Mouse (Mus musculus): Measurements from ENCODE around the gene Vgll4. TPM values are rescaled to one million over a fixed set of nuclear protein-coding genes. Genes with fewer than 3 reads are reported as not detected.

Vgll4 gene
- polyA plus RNA-seq, 1 experiment from 2014 or later, result 152 TPM

DNA sequence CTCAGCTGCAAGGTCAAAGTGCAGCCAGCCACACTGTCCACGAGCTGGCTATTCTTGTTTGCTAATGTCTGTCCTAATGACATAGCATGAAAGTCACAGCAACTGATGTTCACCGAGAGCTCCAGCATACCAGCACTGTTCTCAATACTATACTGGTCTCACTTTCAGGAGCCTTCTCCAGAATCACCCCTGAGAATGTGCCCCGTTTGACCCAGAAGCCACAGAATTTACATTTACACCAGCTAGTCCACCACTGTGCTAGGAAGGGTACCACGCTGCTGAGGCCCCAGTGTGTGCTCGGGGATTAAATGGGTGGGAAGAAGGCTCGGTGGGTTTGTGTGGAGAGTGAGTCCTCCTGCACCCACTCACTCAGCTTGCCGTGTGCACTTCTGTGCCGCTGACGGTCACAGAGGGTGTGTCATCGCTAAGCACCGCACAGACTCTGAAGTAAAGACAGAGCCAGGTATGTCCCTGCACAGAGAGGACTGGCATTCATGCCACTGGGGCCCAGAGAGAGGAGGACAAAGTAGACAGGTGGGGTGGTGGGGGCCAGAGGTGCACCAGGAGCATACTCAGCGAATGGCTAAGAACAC, 122.1 kb downstream of the Vgll4 start:
- 55% methylated on average over 12 of the region's 12 CpGs for WGBS
- Histone ChIP-seq H3K4me2 (ENCODE audit: low read depth, low read length) (no peak overlapping the region), H3K4me3 (ENCODE audit: low read length) (no peak overlapping the region), H3K9me3 (ENCODE audit: control insufficient read depth, low read length) (peaks cover 3% of the 10 kb centered on the region; the same call in 1 of the 2 replicates), H3K36me3 (ENCODE audit: control insufficient read depth, insufficient read depth, low read length) (no peaks in the 10 kb centered on the region), H3K27me3 (ENCODE audit: control insufficient read depth, insufficient read depth, low read depth, low read length) (no peaks in the 10 kb centered on the region), H3K27ac (ENCODE audit: low read length) (no peak overlapping the region), H3K9ac (ENCODE audit: low read length) (no peak overlapping the region), H3K4me1 (replicated peaks; ENCODE audit: control insufficient read depth, insufficient read depth, low read length) (peaks cover 20% of the 10 kb centered on the region)
- ATAC-seq (ENCODE audit: low read depth), result no peak

DNA sequence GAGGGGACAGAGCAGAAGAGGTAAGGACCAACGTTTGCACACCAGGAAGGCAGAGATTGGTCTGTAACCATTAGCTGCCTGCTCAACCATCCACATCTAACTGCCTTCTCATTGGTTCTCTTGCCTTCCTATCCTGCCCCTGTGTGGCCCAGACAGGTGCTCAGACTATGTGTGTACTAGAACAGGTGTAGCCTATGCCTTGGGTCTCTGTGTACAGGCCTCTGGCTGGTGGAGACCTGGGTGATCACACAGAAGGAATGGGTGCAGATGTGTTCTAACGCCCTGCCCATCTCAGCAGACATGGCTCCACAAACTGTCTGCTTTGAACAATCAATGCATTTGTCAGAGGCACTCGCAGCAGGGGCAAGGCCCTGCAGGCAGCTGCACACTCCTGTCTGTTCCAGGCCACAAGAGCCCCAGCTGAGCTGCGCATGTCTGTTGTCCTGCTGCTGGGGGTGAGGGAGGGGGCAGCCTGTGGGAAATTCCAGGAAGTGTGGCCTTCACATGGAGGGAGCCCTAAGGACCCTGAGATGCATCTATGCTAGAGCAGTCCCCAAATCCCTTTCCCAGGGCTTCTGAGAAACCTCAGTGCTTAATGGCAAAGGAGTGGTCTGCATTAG, 123.5 kb downstream of the Vgll4 start:
- Histone ChIP-seq H3K9ac (ENCODE audit: low read length) (no peak overlapping the region), H3K36me3 (ENCODE audit: control insufficient read depth, insufficient read depth, low read length) (no peaks in the 10 kb centered on the region), H3K4me3 (ENCODE audit: low read length) (no peak overlapping the region), H3K9me3 (ENCODE audit: control insufficient read depth, low read length) (peaks cover 3% of the 10 kb centered on the region; the same call in 1 of the 2 replicates), H3K4me1 (replicated peaks; ENCODE audit: control insufficient read depth, insufficient read depth, low read length) (peaks cover 18% of the 10 kb centered on the region), H3K27ac (ENCODE audit: low read length) (no peak overlapping the region), H3K4me2 (ENCODE audit: low read depth, low read length) (no peak overlapping the region), H3K27me3 (ENCODE audit: control insufficient read depth, insufficient read depth, low read depth, low read length) (no peaks in the 10 kb centered on the region)
- ATAC-seq (ENCODE audit: low read depth), result no peak
- WGBS, result 41% methylated on average over 4 of the region's 4 CpGs

DNA sequence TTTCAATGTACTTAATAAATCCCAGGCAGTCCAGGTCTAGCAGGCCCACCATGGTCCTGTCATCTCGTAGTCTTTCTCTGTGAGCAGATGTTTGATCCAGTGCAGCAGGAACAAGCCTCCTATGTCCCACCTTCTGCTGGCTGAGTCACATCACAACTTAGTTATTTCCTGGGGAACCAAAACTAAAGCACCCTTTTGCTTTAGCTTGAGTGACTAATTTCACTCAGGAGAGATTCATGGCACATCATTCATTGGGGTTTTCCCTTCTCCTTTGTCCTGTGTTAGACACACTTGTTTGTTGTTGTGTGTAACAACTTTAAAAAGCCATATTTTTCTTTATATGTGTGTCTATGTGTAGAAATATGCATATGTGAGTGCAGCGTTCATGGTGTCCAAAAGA, 126.9 kb downstream of the Vgll4 start:
- 97% methylated on average over 2 of the region's 2 CpGs for WGBS
- H3K4me3 ChIP-seq (ENCODE audit: low read length), result no peak overlapping the region
- no peak for ATAC-seq (ENCODE audit: low read depth)

DNA sequence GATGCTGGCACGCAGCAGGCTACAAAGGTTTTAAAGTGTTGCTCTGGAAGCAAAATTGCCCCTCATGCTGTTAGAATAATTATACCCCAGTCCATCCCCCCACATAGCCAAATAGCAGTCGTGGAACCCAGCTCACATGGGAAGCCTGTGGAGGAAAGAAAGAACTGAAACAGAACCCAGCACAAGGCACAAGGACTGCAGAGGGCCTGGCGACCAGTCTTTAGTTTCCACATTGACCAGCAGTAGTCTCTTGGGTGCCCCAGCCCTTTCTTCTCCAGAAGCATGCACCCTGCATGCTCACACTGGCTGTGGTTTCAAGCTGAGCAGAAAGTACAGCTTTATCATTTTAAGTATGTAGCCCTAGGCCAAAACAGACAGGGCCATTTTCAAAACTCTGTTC, 127.7 kb downstream of the Vgll4 start:
- ATAC-seq (ENCODE audit: low read depth), result no peak
- Histone ChIP-seq H3K9ac (ENCODE audit: low read length) (no peak overlapping the region), H3K9me3 (ENCODE audit: control insufficient read depth, low read length) (peaks cover 6% of the 10 kb centered on the region; the same call in 1 of the 2 replicates), H3K4me3 (ENCODE audit: low read length) (no peak overlapping the region), H3K4me2 (ENCODE audit: low read depth, low read length) (no peak overlapping the region), H3K4me1 (replicated peaks; ENCODE audit: control insufficient read depth, insufficient read depth, low read length) (peaks cover 23% of the 10 kb centered on the region), H3K36me3 (ENCODE audit: control insufficient read depth, insufficient read depth, low read length) (no peaks in the 10 kb centered on the region), H3K27ac (ENCODE audit: low read length) (no peak overlapping the region), H3K27me3 (ENCODE audit: control insufficient read depth, insufficient read depth, low read depth, low read length) (no peaks in the 10 kb centered on the region)
- 80% methylated on average over 3 of the region's 3 CpGs for whole genome bisulfite sequencing

More for the DNA sequence above, 126.9 kb downstream of the Vgll4 start:
- H3K9ac ChIP-seq (ENCODE audit: low read length), result no peak overlapping the region
- no peaks in the 10 kb centered on the region for H3K27me3 ChIP-seq (ENCODE audit: control insufficient read depth, insufficient read depth, low read depth, low read length)
- no peak overlapping the region for H3K4me2 ChIP-seq (ENCODE audit: low read depth, low read length)
- no peaks in the 10 kb centered on the region for H3K36me3 ChIP-seq (ENCODE audit: control insufficient read depth, insufficient read depth, low read length)
- peaks cover 29% of the 10 kb centered on the region for H3K4me1 ChIP-seq (replicated peaks; ENCODE audit: control insufficient read depth, insufficient read depth, low read length)
- H3K9me3 ChIP-seq (ENCODE audit: control insufficient read depth, low read length), result peaks cover 6% of the 10 kb centered on the region; the same call in 1 of the 2 replicates
- H3K27ac ChIP-seq (ENCODE audit: low read length), result no peak overlapping the region

DNA sequence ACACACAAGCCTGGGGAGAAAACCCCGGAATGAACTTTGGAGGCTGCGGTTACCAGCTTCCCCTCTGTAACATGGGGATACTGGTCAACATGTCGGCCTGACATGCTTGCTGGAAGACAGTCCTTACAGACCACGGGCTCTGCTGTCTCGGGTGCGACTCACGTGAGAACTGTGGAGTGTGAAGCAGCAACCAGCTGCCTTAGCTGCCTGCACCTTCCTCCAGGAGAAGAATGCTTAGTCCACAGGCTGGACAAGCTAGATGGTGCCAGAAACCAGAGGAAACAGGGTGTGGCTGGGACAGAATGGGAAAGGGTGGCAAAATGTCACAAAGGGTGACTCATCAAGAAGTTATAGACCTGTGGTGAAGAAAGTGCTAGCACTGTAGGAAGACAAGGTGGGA, 129.8 kb downstream of the Vgll4 start:
- H3K4me3 ChIP-seq (ENCODE audit: low read length), result no peak overlapping the region
- no peak overlapping the region for H3K4me2 ChIP-seq (ENCODE audit: low read depth, low read length)
- H3K27me3 ChIP-seq (ENCODE audit: control insufficient read depth, insufficient read depth, low read depth, low read length), result no peaks in the 10 kb centered on the region
- 78% methylated on average over 7 of the region's 7 CpGs for WGBS
- ATAC-seq (ENCODE audit: low read depth), result no peak
- H3K4me1 ChIP-seq (replicated peaks; ENCODE audit: control insufficient read depth, insufficient read depth, low read length), result peaks cover 19% of the 10 kb centered on the region
- H3K36me3 ChIP-seq (ENCODE audit: control insufficient read depth, insufficient read depth, low read length), result no peaks in the 10 kb centered on the region
- H3K9ac ChIP-seq (ENCODE audit: low read length), result no peak overlapping the region
- H3K27ac ChIP-seq (ENCODE audit: low read length), result peak overlapping the region; percentile 4
- H3K9me3 ChIP-seq (ENCODE audit: control insufficient read depth, low read length), result peaks cover 6% of the 10 kb centered on the region; the same call in 1 of the 2 replicates

DNA sequence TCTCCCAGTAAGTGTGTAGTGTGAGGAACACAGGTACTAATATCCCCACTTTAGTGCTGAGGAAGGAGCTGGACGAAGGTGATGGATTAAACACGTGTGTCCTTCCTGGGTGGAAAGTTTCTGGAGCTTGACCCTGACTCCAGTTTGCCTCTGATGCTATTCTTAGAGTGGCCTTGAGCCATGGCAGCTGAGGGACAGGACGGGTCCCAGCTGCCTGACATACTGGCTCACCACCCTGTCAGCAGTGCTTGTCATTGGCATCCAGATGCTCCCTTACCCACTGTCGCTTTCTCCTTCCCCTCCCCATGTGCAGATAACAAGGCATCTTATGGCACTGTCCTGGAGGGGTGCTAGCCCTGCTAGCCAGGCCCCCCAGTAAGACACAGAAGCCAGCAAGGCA, 130.9 kb downstream of the Vgll4 start:
- Histone ChIP-seq H3K27ac (ENCODE audit: low read length) (peak overlapping the region; percentile 42), H3K9ac (ENCODE audit: low read length) (no peak overlapping the region), H3K4me2 (ENCODE audit: low read depth, low read length) (no peak overlapping the region), H3K4me3 (ENCODE audit: low read length) (no peak overlapping the region), H3K27me3 (ENCODE audit: control insufficient read depth, insufficient read depth, low read depth, low read length) (no peaks in the 10 kb centered on the region), H3K36me3 (ENCODE audit: control insufficient read depth, insufficient read depth, low read length) (no peaks in the 10 kb centered on the region), H3K4me1 (replicated peaks; ENCODE audit: control insufficient read depth, insufficient read depth, low read length) (peaks cover 30% of the 10 kb centered on the region), H3K9me3 (ENCODE audit: control insufficient read depth, low read length) (peaks cover 6% of the 10 kb centered on the region; the same call in 1 of the 2 replicates)
- peak; percentile 67 for ATAC-seq (ENCODE audit: low read depth)
- WGBS, result 66% methylated on average over 4 of the region's 4 CpGs

- Histone ChIP-seq H3K4me2 (ENCODE audit: low read depth, low read length) (no peak overlapping the region), H3K36me3 (ENCODE audit: control insufficient read depth, insufficient read depth, low read length) (no peaks in the 10 kb centered on the region), H3K4me3 (ENCODE audit: low read length) (no peak overlapping the region), H3K4me1 (replicated peaks; ENCODE audit: control insufficient read depth, insufficient read depth, low read length) (peaks cover 37% of the 10 kb centered on the region), H3K27ac (ENCODE audit: low read length) (no peak overlapping the region), H3K9ac (ENCODE audit: low read length) (no peak overlapping the region), H3K27me3 (ENCODE audit: control insufficient read depth, insufficient read depth, low read depth, low read length) (no peaks in the 10 kb centered on the region), H3K9me3 (ENCODE audit: control insufficient read depth, low read length) (peaks cover 3% of the 10 kb centered on the region; the same call in 1 of the 2 replicates)
- 84% methylated on average over 3 of the region's 3 CpGs for WGBS
- no peak for ATAC-seq (ENCODE audit: low read depth)
Observed at GRCm38 (mm10) chr6:114836433-114836832, 133.4 kb downstream of the Vgll4 start.

DNA sequence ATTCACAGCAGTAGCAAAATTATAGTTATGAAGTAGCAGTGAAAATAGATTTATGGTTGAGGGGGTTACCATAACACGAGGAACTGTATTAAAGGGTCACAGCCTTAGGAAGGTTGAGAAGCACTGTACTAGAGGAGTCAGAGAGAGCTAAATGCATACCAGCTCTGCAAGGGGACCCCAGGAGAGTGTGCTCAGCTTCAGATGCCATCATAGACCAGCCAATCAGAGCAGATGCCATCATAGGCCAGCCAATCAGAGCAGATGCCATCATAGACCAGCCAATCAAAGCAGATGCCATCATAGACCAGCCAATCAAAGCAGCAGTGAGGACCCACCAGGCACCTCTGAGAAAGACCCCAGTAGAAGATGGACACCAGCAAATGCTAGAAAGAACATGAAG, 134.0 kb downstream of the Vgll4 start:
- H3K9me3 ChIP-seq (ENCODE audit: control insufficient read depth, low read length), result peaks cover 3% of the 10 kb centered on the region; the same call in 1 of the 2 replicates
- no peak for ATAC-seq (ENCODE audit: low read depth)
- no peak overlapping the region for H3K4me2 ChIP-seq (ENCODE audit: low read depth, low read length)
- H3K27ac ChIP-seq (ENCODE audit: low read length), result no peak overlapping the region
- peaks cover 37% of the 10 kb centered on the region for H3K4me1 ChIP-seq (replicated peaks; ENCODE audit: control insufficient read depth, insufficient read depth, low read length)
- WGBS, result 77% methylated on average over 1 of the region's 1 CpGs
- H3K4me3 ChIP-seq (ENCODE audit: low read length), result no peak overlapping the region
- no peaks in the 10 kb centered on the region for H3K36me3 ChIP-seq (ENCODE audit: control insufficient read depth, insufficient read depth, low read length)
- no peaks in the 10 kb centered on the region for H3K27me3 ChIP-seq (ENCODE audit: control insufficient read depth, insufficient read depth, low read depth, low read length)
- no peak overlapping the region for H3K9ac ChIP-seq (ENCODE audit: low read length)

GRCm38 (mm10) chr6:114835344-114835743, 134.4 kb downstream of the Vgll4 start:
- H3K36me3 ChIP-seq (ENCODE audit: control insufficient read depth, insufficient read depth, low read length), result no peaks in the 10 kb centered on the region
- 79% methylated on average over 7 of the region's 7 CpGs for WGBS
- no peak overlapping the region for H3K4me2 ChIP-seq (ENCODE audit: low read depth, low read length)
- no peak overlapping the region for H3K27ac ChIP-seq (ENCODE audit: low read length)
- no peak for ATAC-seq (ENCODE audit: low read depth)
- peaks cover 36% of the 10 kb centered on the region for H3K4me1 ChIP-seq (replicated peaks; ENCODE audit: control insufficient read depth, insufficient read depth, low read length)
- no peak overlapping the region for H3K9ac ChIP-seq (ENCODE audit: low read length)
- H3K27me3 ChIP-seq (ENCODE audit: control insufficient read depth, insufficient read depth, low read depth, low read length), result no peaks in the 10 kb centered on the region
- peaks cover 3% of the 10 kb centered on the region; the same call in 1 of the 2 replicates for H3K9me3 ChIP-seq (ENCODE audit: control insufficient read depth, low read length)
- no peak overlapping the region for H3K4me3 ChIP-seq (ENCODE audit: low read length)
